Comparison of ENCODE assay signal across 10 mouse cellular contexts in genomic region chr15:87635272-87635671, GRCm38 (mm10).
"Had no signal": no experiment of that assay in that cellular context is flagged by ENCODE, and none has a peak within 500 bp of the region (broad histone marks: within the 10 kb centered on the region; RNA-seq: fewer than 3 reads in every experiment).

No protein-coding gene starts in this region.

- ATAC-seq: lung, postnatal 0 days; midbrain, embryonic 13.5 days; midbrain, embryonic 15.5 days had no signal

- DNase-seq: lung, adult 2 months; lung, postnatal 14 days; lung, postnatal 36 days; right cerebral cortex, postnatal 14 days; thymus, adult 2 months; thymus, postnatal 25 days; thymus, postnatal 4 days had no signal
